Mouse (Mus musculus) CH12.LX (cell line): Measurements from ENCODE around the gene Optc. TPM values are rescaled to one million over a fixed set of nuclear protein-coding genes. Genes with fewer than 3 reads are reported as not detected.

Experiments used
- DNase-seq: peaks from one replicate; pipeline ENCODE4 v3.0.0-alpha.2; 2013; ENCODE audit errors: extremely low read depth
- H3K27ac ChIP-seq: 2 replicates; pipeline ENCODE4 v1.5.1; 2012; ENCODE audit warnings: low read depth, mild to moderate bottlenecking, control low read depth, moderate library complexity; ENCODE audit not compliant: insufficient read depth
- H3K27me3 ChIP-seq: replicated peaks from 2 replicates; pipeline ENCODE3; 2012; ENCODE audit warnings: inconsistent platforms
- H3K36me3 ChIP-seq, 2 experiments: replicated peaks in 1 of 2; 2 replicates each; pipeline versions ENCODE3 to v1.6.1; 2012; ENCODE audit warnings: inconsistent platforms in 1 of 2, low read length in 1 of 2, mild to moderate bottlenecking in 1 of 2, mixed read lengths in 1 of 2, moderate library complexity in 1 of 2; ENCODE audit not compliant: control insufficient read depth in 1 of 2, insufficient read depth in 1 of 2
- H3K4me1 ChIP-seq, 2 experiments: 2 replicates each; pipeline ENCODE4 v1.6.1; 2012; ENCODE audit warnings: inconsistent platforms in 1 of 2, moderate library complexity in 1 of 2; ENCODE audit not compliant: insufficient read depth in 2 of 2, control insufficient read depth in 1 of 2
- H3K4me2 ChIP-seq: 2 replicates; pipeline ENCODE4 v1.6.1; 2012; ENCODE audit warnings: low read depth, mild to moderate bottlenecking, control low read depth; ENCODE audit not compliant: poor library complexity, insufficient read depth, severe bottlenecking
- H3K4me3 ChIP-seq, 3 experiments: fragments of 150-350 bp in 1 of 3; sonication (generic) in 1 of 3; replicated peaks in 1 of 3; 2 replicates each; pipeline versions ENCODE3 to v1.5.1; 2011 to 2012; ENCODE audit warnings: low read depth in 2 of 3, low read length in 2 of 3, mild to moderate bottlenecking in 2 of 3, moderate library complexity in 2 of 3, control low read depth in 1 of 3, improper control_type of control experiment in 1 of 3, inconsistent platforms in 1 of 3, mixed read lengths in 1 of 3; ENCODE audit not compliant: poor library complexity in 1 of 3
- H3K79me2 ChIP-seq: replicated peaks from 2 replicates; pipeline ENCODE4 v1.6.1; 2012; ENCODE audit warnings: mild to moderate bottlenecking, moderate library complexity; ENCODE audit not compliant: control insufficient read depth, poor library complexity, insufficient read depth, severe bottlenecking; ENCODE audit errors: extremely low read depth
- H3K9ac ChIP-seq: 2 replicates; pipeline ENCODE4 v1.6.1; 2012; ENCODE audit warnings: low read depth, mild to moderate bottlenecking, control low read depth, moderate library complexity; ENCODE audit not compliant: insufficient read depth
- H3K9me3 ChIP-seq: replicated peaks from 2 replicates; pipeline ENCODE3; 2012; ENCODE audit warnings: low read length, inconsistent platforms, mixed read lengths
- BHLHE40 ChIP-seq: IDR thresholded peaks from 2 replicates; pipeline ENCODE4 v1.6.1; 2011; ENCODE audit warnings: mild to moderate bottlenecking, low read depth, low read length, improper control_type of control experiment
- CHD1 ChIP-seq: IDR thresholded peaks from 2 replicates; pipeline ENCODE4 v1.6.1; 2012; ENCODE audit warnings: low read depth, low read length, improper control_type of control experiment, inconsistent platforms
- CHD2 ChIP-seq: IDR thresholded peaks from 2 replicates; pipeline ENCODE4 v1.6.1; 2011; ENCODE audit warnings: low read length, improper control_type of control experiment
- CTCF ChIP-seq, 2 experiments: IDR thresholded peaks in 1 of 2; conservative IDR thresholded peaks in 1 of 2; 2 replicates each; pipeline ENCODE4 v1.5.1; 2011 to 2012; ENCODE audit warnings: low read depth in 2 of 2, low read length in 2 of 2, improper control_type of control experiment in 1 of 2, inconsistent platforms in 1 of 2, mild to moderate bottlenecking in 1 of 2, moderate library complexity in 1 of 2
- E2F4 ChIP-seq: IDR thresholded peaks from 2 replicates; pipeline ENCODE4 v1.6.1; 2011; ENCODE audit warnings: low read depth, low read length, improper control_type of control experiment; ENCODE audit not compliant: insufficient replicate concordance
- ELF1 ChIP-seq: IDR thresholded peaks from 2 replicates; pipeline ENCODE4 v1.6.1; 2014; ENCODE audit warnings: low read depth, mild to moderate bottlenecking, inconsistent platforms, low read length, improper control_type of control experiment
- EP300 ChIP-seq: IDR thresholded peaks from 2 replicates; pipeline ENCODE4 v1.6.1; 2011; ENCODE audit warnings: low read length, improper control_type of control experiment
- ETS1 ChIP-seq: conservative IDR thresholded peaks from 2 replicates; pipeline ENCODE4 v1.6.1; 2012; ENCODE audit warnings: low read depth, mild to moderate bottlenecking, inconsistent platforms, low read length, improper control_type of control experiment, moderate library complexity
- HCFC1 ChIP-seq: IDR thresholded peaks from 2 replicates; pipeline ENCODE4 v1.6.1; 2012; ENCODE audit warnings: low read depth, mild to moderate bottlenecking, inconsistent platforms, low read length, improper control_type of control experiment
- KAT2A ChIP-seq: IDR thresholded peaks from 2 replicates; pipeline ENCODE4 v1.6.1; 2012; ENCODE audit warnings: low read length, improper control_type of control experiment, inconsistent platforms; ENCODE audit not compliant: insufficient replicate concordance
- MAFK ChIP-seq: IDR thresholded peaks from 2 replicates; pipeline ENCODE4 v1.6.1; 2011; ENCODE audit warnings: low read length, improper control_type of control experiment; ENCODE audit not compliant: insufficient replicate concordance
- MAZ ChIP-seq: IDR thresholded peaks from 2 replicates; pipeline ENCODE4 v1.6.1; 2012; ENCODE audit warnings: low read depth, mild to moderate bottlenecking, inconsistent platforms, low read length, improper control_type of control experiment, moderate library complexity
- MEF2A ChIP-seq: IDR thresholded peaks from 2 replicates; pipeline ENCODE4 v1.6.1; 2014; ENCODE audit warnings: low read depth, mild to moderate bottlenecking, inconsistent platforms, low read length, improper control_type of control experiment, borderline replicate concordance
- MXI1 ChIP-seq: IDR thresholded peaks from 2 replicates; pipeline ENCODE4 v1.6.1; 2011; ENCODE audit warnings: mild to moderate bottlenecking, low read depth, low read length, improper control_type of control experiment
- NELFE ChIP-seq: IDR thresholded peaks from 2 replicates; pipeline ENCODE4 v1.6.1; 2011; ENCODE audit warnings: low read depth, low read length, improper control_type of control experiment
- NRF1 ChIP-seq: IDR thresholded peaks from 2 replicates; pipeline ENCODE4 v1.6.1; 2014; ENCODE audit warnings: low read depth, mild to moderate bottlenecking, inconsistent platforms, low read length, improper control_type of control experiment, moderate library complexity
- POLR2A ChIP-seq: IDR thresholded peaks from 2 replicates; pipeline ENCODE4 v1.6.1; 2011; ENCODE audit warnings: low read depth, mild to moderate bottlenecking, improper control_type of control experiment, low read length
- RAD21 ChIP-seq: IDR thresholded peaks from 2 replicates; pipeline ENCODE4 v1.6.1; 2011; ENCODE audit warnings: low read depth, mild to moderate bottlenecking, low read length, improper control_type of control experiment, moderate library complexity
- RCOR1 ChIP-seq: conservative IDR thresholded peaks from 2 replicates; pipeline ENCODE4 v1.6.1; 2012; ENCODE audit warnings: low read depth, mild to moderate bottlenecking, inconsistent platforms, low read length, improper control_type of control experiment
- SMC3 ChIP-seq: IDR thresholded peaks from 2 replicates; pipeline ENCODE4 v1.6.1; 2011; ENCODE audit warnings: low read depth, low read length, improper control_type of control experiment
- TBP ChIP-seq: conservative IDR thresholded peaks from 2 replicates; pipeline ENCODE4 v1.6.1; 2011; ENCODE audit warnings: low read depth, low read length, improper control_type of control experiment
- USF1 ChIP-seq: IDR thresholded peaks from 2 replicates; pipeline ENCODE4 v1.6.1; 2014; ENCODE audit warnings: low read depth, mild to moderate bottlenecking, inconsistent platforms, low read length, improper control_type of control experiment
- ZC3H11A ChIP-seq: IDR thresholded peaks from 2 replicates; pipeline ENCODE4 v1.6.1; 2012; ENCODE audit warnings: low read depth, mild to moderate bottlenecking, inconsistent platforms, low read length, improper control_type of control experiment
- ZMIZ1 ChIP-seq: IDR thresholded peaks from 2 replicates; pipeline ENCODE4 v1.6.1; 2012; ENCODE audit warnings: low read depth, mild to moderate bottlenecking, inconsistent platforms, low read length, improper control_type of control experiment
- ZNF384 ChIP-seq: IDR thresholded peaks from 2 replicates; pipeline ENCODE4 v1.6.1; 2012; ENCODE audit warnings: low read depth, low read length, improper control_type of control experiment, inconsistent platforms
- dilution Hi-C: fragments of 300-500 bp; cut with MboI; formaldehyde crosslinking; loops from 2 replicates; pipeline ENCODE4 v1.14.3; 2020; ENCODE audit warnings: low sequenced_read_pairs; ENCODE audit not compliant: extremely low pct_unique_long_range_greater_than_20kb, extremely low pct_ligation_motif_present
- in situ Hi-C: fragments of 300-500 bp; cut with MboI; formaldehyde crosslinking; loops from 3 replicates; pipeline ENCODE4 v1.14.3; 2019; ENCODE audit warnings: low sequenced_read_pairs, low pct_ligation_motif_present, low pct_unique_long_range_greater_than_20kb, mixed read lengths
- polyA plus RNA-seq: library from polyadenylated mRNA; unstranded; fragments of >175 nt; gene quantifications from 2 replicates; pipeline ENCODE4 v1.2.1, GENCODE M21; 2012; ENCODE audit warnings: low read depth; ENCODE audit not compliant: insufficient read length
- total RNA-seq, 2 experiments: library from RNA; depleted of rRNA; stranded (reverse); fragments of 300-350 nt in 1 of 2; fragments of >200 nt in 1 of 2; gene quantifications; 2 replicates each; pipeline ENCODE4 v1.2.3; 2012 to 2014

Gene Optc
- total and polyA plus RNA-seq, 3 experiments, result not detected

DNA sequence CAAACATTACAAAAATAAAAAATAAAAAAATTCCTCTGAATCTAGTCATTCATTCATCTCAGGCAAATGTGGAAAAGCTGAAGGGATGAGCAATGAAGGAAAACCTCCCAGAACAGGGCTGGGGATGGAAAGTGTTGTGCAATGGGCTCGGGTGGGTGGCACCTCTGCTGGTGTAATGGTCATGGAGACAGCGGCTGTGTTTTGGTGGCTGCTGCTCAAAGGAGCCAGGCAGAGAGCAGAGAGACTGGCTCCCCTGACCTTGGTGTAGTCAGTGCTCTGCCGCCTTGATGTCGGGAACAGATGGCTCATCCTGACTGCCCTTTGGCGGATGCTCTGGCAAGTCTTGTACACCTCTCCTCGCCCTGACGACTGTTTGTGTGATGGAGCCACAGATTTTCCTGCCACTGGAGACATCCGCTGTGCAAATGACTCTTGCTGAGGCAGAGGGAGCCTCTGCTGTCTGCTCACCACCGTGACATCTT is 45.5 kb upstream of the Optc start (continued):
- no peak for TF ChIP-seq SMC3
- TF ChIP-seq, all 38 proteins: peak for 0

DNA sequence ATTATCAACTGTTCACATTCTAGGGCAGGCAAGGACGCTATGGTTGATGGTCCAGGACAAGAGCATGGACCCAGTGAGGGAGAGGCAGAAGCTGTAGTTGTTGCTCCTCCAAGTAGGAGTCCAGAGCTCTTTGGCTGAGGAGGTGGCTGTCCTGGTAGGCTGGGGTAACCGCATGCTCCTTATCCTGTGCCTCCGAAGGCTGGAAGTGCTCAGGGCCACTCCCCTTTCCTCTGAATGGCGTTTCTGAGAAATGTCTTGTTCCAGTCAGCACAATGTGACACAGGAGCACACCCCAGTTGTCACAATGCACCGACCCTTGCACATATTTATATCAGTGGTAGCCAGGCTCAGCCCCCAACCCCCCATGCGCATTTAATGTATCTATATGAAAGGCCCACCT is 43.8 kb upstream of the Optc start:
- no peak for TF ChIP-seq CHD2
- TF ChIP-seq MAFK, result no peak
- TF ChIP-seq RCOR1, result no peak
- no peak for TF ChIP-seq ZNF384
- no peak for TF ChIP-seq USF1
- TF ChIP-seq RAD21, result no peak
- no peak for TF ChIP-seq CHD1
- TF ChIP-seq EP300, result no peak
- TF ChIP-seq MEF2A, result no peak
- no peak for TF ChIP-seq ELF1
- no peak for TF ChIP-seq ETS1
- no peak for TF ChIP-seq MXI1
- no peak for TF ChIP-seq MAZ
- TF ChIP-seq ZMIZ1, result no peak
- no peak for TF ChIP-seq TBP
- TF ChIP-seq NELFE, result no peak
- Histone ChIP-seq H3K36me3 (no peaks in the 10 kb centered on the region), H3K4me3 (no peak overlapping the region), H3K27ac (no peak overlapping the region), H3K4me2 (no peak overlapping the region), H3K4me1 (no peaks in the 10 kb centered on the region), H3K9me3 (no peaks in the 10 kb centered on the region), H3K9ac (no peak overlapping the region), H3K27me3 (peaks cover 89% of the 10 kb centered on the region), H3K79me2 (no peaks in the 10 kb centered on the region)
- in situ Hi-C loops (no loop called here), dilution Hi-C loops (no loop called here)
- no peak for DNase-seq

DNA sequence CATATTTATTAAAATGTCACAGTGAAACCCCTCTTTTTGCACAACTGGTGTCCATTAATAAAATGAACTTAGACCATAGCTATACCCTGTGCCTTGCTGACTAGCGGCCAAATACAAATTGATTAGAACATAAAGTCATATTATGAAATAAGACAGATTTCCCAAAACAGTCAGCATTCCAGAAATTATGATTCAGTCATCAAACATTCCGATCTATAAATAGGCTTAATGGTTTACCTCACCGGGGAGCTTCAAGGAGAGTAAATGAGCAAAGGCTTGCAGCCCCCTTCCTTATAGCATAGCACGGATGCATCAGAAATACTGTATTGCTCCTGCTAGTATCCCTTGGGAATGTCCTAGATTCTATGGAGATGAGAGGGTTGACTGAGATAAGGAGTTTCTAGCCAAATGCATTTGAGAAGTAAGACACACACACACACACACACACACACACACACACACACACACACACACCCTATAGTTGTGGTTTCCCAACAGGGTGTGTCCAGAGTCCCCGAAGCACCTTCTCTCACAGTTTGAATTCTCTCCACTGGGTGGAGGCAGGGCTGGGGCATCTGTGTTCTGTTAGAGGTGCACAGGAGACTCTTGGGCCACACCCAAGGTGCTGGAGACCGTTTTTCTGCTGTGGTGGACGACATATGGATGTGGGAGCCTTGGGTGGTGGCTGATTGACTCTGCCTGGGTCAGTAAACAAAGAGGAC is 42.4 kb upstream of the Optc start:
- Histone ChIP-seq H3K79me2 (no peaks in the 10 kb centered on the region), H3K4me2 (no peak overlapping the region), H3K27ac (no peak overlapping the region), H3K9me3 (no peaks in the 10 kb centered on the region), H3K9ac (no peak overlapping the region), H3K4me1 (no peaks in the 10 kb centered on the region), H3K4me3 (no peak overlapping the region), H3K36me3 (no peaks in the 10 kb centered on the region)
- in situ Hi-C loops, result no loop called here
- TF ChIP-seq KAT2A (no peak), USF1 (no peak), BHLHE40 (no peak), ZNF384 (no peak), POLR2A (no peak), MXI1 (no peak), E2F4 (no peak), ZC3H11A (no peak), HCFC1 (no peak), SMC3 (no peak), ZMIZ1 (no peak), ETS1 (no peak), NRF1 (no peak), RCOR1 (no peak), CTCF (conservative IDR thresholded peaks at IDR 0.05 in 1 of 2, IDR thresholded peaks at IDR 0.05 in 1 of 2; ENCODE audit: low read depth in 2 of 2, low read length in 2 of 2) (no peak)
- TF ChIP-seq, all 38 proteins: peak for 0
- H3K27me3 ChIP-seq, result peaks cover 91% of the 10 kb centered on the region
- DNase-seq, result no peak
- dilution Hi-C loops, result no loop called here
